Mouse (Mus musculus) layer of hippocampus, adult 11-12 months (tissue): ENCODE results near the gene Gm12830.

ENCODE experiments used
- DNase-seq: peaks from one replicate; pipeline ENCODE4 v3.0.0; 2022; ENCODE audit warnings: low spot score

The Gm12830 gene

GRCm38 (mm10) chr4:114821567-114822192 is at the start of gene Gm12830:
Gene Gm12830 (plus strand): TSS chr4:114821722.
- DNase-seq = peak; percentile 43

GRCm38 (mm10) chr4:114773316-114773715 is 48.2 kb upstream of the Gm12830 start:
- peak; percentile 30 for DNase-seq

DNA sequence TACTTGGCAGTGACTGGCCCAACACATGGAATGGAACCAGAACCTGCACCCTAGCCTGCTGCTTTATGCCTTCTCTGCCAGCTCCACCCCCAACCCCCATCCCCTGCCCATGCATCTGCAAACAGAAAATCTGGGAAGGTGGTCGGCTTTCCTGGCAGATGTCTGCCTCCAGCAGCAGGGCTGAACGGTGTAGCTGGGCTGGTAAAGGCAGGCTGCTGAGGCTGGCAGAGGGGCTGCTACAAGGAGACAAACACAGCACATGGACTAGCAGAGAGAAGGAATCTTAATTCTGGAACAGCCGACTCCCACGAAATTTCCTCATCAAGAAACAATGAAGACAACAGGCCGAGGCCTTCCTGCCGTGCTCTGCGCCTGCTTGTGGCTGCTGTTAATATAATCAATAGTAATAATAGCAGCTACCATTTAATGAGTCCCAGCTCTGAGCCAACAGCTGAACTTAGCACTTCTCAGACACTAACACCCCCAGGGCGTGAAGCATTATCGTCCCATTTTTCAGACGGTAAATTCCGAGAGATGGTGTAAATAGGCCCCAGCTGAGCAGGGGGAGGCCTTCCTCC is 43.8 kb upstream of the Gm12830 start:
- no peak for DNase-seq

GRCm38 (mm10) chr4:114778716-114779474 is 42.6 kb upstream of the Gm12830 start:
- no peak for DNase-seq

- no peak for DNase-seq
Observed at GRCm38 (mm10) chr4:114779475-114779757, 42.1 kb upstream of the Gm12830 start.

DNA sequence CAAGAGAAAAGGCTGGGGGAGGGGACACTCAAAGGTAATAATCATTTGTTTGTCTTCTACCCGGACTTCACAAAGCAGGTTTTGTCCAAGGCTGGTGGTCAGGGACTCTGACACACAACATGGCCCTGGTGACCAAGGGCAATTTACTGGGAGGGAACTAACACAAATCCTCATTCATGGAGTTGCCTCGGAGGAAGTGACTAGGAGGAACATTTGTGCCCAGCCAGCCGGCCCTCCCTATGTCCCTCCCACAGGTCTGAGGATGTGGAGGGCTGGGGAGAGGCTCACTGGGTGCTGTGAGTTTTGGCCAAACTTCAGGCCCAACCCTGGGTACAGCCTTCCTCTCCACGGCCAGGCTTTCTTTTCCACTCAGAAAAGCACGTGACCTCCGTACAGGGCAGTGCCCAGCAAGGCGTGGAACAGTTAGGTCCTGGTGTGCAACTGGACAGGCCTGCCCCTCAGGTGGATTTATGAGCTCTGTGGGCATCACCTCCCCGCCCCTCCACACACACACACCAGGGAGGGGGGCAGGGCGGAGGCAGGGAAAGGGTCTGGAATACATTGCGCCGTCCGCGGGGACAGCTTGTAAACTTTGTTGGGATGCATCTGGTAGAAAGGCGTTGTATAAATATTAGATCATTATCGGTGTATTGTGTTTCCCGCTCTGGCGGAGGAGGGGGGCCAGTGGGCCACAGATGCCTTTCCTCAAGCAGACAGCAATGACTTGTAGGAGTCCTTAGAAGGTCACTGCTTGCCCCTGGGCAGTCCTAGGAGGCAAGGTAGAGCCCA is 41.6 kb upstream of the Gm12830 start:
- no peak for DNase-seq

- DNase-seq = no peak
Observed at GRCm38 (mm10) chr4:114782851-114783250, 38.7 kb upstream of the Gm12830 start.

DNA sequence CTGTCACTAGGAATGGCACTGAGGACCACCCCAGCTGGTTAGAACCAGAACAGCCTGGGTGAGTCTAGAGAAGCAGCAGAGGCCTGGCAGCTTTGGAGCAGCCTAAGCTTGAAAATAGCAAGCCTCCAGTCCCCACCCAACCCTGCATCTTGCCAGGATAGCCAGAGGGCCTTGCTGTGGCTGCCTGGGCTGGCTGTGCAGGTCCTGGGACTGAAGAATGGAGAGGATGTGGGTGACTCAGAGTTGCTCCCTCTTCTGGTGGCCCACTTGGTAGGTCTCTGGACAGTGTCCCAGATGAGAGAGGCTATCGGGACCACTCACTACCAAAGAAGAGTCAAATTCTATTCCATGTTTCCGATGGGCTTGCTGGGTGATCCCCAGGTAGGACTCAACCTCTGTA is 36.8 kb upstream of the Gm12830 start:
- DNase-seq = no peak

DNA sequence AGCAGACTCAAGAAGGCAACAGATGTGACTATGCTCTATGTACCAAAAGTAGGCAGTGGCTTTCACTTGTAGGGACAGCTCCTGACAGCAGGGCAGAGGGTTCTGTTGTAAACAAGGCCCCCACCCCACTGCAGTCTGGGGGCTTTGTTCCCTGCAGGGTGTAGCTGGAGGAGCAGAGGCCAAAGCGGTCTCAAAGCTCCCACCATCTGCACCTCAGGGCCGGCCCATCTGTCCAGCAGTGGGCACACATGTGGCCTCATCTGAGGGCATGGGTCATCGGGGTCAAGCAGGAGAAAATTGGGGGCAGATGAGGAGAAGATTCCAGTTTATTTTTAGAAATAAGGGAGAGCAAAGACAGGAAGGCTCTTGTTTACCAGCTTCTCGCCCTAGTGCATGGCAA is 32.7 kb upstream of the Gm12830 start:
- no peak for DNase-seq

DNA sequence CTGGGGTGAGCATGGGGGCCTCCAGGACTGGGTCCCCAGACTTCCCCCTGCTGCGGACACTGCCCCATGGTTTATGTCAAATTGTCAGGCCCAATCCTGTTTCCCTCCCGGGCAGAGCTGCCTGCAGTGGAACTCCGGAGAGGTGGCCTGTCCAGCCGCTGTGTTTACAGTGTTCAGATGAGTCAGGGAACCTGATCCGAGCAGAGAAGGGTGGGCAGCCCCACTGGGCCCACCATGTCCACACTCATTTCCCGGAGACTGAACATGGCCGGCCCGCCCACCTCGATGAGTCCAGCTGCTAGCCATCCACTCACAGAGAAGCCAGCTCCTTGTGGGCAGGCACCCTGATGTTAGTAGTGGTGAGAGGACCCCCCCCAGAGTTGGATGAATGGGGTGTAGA is 29.9 kb upstream of the Gm12830 start:
- DNase-seq = no peak

DNA sequence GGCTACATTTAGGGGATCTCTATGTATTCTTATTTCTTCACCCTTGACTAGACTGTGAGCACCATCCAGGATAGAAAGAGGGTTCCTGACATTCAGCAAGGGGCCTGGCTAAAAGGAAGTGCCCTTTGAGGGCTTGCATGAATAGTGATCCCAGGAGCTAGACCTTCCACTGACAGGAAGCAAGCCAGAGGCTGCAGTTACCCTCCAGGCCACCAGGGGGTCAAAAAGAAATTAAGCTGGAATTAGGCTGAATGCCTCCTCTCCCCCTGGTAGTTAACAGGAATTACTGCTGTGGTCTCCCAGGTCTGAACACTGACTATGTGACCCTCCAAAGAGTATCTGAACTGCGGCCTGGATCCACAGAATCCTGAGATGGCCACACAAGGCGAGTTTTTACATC is 27.7 kb upstream of the Gm12830 start:
- DNase-seq = no peak

DNA sequence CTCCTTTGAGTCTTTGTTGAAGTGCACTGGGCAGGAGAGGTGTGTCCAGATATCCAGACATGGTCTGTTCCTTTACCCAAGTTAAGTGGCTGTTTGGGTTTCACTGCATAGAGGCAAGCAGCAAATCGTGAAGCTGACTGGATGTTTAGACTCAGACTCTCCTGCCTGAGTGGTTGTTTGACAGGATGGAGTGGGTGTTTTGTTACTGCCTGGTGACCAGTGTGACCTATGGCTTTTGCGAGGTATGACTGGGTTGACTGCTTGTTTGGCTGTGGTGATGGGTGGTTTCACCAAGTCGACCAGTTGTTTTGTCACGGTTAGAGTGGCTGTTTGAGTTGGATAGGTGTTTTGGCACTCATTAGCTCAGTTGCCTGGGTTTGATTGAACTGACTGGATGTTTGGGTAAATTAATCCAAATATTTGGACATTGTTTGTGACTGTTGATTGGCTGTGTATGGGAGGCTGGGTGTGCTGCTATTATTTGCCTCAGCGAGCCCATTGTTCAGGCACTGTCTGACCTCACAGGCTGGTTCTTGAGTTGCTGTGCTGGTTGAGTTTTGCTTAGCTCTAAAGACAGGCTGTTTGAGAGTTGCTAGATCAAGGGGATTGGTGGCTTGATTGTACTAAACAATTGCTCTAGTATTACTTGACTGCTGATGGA is 24.1 kb upstream of the Gm12830 start:
- DNase-seq = no peak

DNA sequence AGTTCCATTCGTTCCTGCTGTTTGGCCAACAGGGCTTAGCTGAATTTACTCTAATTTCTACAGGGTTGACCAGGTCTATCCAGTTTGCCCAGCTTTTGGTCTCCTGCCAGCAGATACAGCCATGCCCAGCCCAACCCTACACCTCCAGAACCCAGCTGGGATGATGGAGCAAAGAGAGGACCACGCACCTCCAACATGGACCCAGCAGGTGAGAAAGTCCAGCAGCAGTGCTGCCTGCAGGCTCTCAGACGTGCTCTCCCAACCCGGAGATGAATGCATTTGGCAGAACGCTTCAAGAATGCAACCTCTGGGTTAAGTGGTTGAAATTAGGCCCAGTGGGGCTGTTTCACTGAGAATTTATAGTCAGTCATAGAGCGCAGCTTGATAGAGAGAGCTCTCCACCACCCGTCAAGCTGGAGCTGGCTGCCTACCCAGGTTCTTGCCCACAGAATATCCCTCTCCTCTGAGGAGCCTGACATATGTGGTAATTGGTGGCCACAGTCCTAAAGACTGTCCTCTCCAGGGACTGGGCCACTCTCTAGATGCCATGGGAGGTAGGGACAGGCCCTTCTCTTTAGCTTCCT is 23.4 kb upstream of the Gm12830 start:
- DNase-seq = no peak

DNA sequence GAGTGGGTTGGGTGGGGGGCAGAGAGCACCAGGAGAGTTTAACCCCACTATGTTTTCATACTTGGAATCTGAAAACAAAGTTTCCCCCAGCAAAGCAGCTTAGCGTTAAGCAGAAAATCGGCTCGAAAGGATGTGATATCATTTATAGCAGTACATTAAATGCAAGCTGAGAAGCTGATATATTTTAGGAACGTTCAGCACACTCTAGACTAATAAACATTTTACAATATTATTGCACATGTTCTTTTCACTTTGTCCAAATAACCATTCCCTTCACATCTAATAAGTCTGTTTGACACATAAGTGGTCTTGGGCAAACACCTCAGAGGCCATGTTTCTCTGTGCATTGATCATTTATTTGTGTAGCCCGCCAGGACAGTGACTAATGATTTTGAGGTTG is 17.4 kb upstream of the Gm12830 start:
- DNase-seq = no peak

DNA sequence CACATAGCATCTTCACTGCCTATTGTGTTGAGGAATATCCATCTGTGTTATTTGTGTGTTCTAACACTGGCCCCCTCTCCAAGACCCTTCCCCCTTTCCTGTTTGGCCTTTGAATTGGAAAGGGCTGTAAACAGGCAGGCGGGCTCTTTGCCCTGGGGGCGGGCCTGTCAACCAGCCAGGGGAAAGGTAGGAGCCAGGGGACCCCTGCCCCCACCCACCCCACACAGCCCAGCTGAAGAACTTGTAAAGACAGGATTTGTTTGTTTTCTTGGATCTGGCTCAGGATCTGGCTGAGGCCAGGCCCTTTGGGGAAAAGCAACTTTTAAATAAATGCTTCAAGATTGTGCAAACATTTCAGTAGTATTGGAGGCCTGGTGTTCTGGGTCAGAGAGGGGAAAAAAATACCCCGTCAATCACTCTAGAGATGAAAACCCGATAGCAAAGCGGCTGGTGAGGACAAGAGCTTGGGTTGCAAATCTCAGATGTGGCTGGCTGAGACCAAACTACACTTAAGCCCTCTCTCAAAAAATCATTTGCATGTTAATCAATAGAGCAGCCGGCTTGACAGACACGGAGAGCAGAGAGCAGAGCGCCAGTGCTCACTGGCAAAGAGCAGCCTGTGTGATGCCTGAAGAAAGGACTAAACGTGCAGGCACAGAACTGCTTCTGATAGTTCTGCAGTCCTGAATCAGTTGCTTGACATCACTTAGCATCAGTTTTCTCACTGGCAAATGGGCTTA is 2.4 kb upstream of the Gm12830 start:
- no peak for DNase-seq

DNA sequence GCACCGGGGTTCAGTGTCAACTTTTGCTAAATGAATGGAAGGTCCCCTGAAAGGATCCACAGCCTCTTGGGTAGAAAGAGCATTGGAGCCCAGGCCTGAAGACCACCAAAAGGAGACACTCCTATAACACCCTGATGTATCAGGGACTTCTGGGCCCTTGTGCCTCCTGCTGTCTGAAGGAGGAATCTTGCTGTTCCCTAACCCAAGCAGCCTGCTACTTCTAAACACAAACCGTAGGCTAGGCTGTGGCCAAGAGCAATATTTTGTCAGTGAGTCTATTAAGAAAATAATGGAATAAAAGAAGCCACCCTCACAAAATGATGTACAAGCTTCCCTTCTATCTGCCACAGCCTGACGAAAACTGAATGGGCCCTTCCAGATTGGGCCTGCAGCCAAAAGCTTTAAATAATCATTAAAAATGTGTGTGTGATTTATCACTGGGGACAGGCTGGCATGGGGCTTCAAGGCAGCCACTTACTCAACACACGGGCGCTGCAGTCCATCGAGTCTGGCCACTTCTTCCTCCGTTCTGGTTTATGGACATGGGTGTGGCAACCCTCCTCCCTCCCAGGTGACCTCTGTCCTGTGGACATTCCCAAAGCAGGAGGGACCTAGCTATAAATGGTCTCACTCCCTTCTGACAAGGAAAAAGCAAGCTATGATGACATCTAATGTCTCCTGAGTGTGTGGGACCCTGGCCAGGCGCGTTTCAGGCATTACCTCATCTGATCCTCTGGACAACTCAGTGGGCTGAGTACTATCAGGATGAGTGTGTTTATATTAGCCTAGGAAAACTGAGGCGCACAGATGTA is 13.5 kb downstream of the Gm12830 start:
- DNase-seq = no peak

- no peak for DNase-seq
Observed at GRCm38 (mm10) chr4:114841336-114841920, 19.9 kb downstream of the Gm12830 start.

DNA sequence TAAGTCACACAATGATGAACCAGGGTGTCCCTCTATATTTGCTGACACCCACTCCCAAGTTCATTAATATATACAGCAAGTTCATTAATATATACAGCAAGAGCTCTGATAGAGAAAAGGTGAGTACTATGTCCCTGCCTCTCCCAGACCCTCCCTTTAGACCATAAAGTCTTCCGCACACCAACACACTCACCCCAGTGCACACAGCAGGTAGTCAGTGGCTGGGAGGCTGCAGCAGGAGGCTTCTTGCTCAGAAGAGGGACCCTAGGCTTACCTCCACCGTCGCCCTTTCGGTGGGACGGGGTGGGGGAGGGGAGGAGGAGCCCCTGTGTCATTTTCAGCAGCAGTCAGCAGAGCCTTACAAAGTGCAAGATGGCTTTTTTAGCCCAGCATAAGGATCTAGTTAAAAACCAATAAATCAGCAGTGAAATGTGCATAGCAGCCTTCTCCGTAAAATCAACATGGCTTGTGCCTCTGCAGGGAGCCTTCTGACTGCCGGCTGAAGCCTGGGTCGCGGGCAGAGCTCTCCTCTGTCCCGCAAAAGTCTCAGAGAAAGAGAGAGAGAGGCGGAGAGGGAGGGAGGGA is 20.9 kb downstream of the Gm12830 start:
- DNase-seq = no peak

DNA sequence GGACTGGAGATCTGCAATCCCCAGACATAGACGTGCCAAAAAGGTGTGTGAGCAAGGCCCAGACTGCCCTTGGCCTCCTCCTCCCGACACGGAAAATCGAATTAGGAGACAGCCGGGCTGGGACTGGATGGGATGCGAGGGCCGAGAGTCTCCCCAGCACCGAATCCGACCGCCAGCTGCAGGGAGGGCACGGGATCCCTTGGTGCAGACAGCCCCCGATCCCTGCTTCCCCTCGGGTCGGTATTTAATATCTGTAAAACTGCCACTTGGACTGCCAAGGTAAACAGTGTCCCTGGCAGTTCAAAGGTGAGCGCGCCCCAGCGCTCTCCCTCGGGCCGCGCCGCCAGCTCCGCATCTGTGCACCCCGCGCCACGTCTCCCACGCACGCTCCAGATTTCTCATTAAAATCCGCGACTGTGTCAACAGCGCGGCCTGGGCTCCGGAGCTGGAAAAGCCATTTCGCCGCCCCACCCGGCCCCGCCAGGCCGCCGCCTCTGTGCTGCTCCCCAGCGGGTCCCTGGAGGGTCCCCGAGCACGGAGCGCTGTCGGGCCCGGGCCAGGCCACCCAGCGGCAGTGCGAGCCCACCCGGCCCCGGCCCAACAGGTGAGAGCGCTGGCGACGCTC is 21.7 kb downstream of the Gm12830 start:
- DNase-seq = no peak
